Mouse (Mus musculus) myocyte (in vitro differentiated cells): ENCODE data around the gene Rpl31. TPM values are rescaled to one million over a fixed set of nuclear protein-coding genes. Genes with fewer than 3 reads are reported as not detected.

Experiments used
- H3K27me3 ChIP-seq: one replicate; pipeline ENCODE4 v1.6.1; 2011; ENCODE audit not compliant: control insufficient read depth, insufficient read depth, insufficient read length
- H3K36me3 ChIP-seq: one replicate; pipeline ENCODE4 v1.6.1; 2011; ENCODE audit not compliant: control insufficient read depth, insufficient read depth
- H3K4me2 ChIP-seq: one replicate; pipeline ENCODE4 v1.6.1; 2011; ENCODE audit warnings: low read depth, control low read depth
- H3K4me3 ChIP-seq: one replicate; pipeline ENCODE4 v1.5.1; 2011; ENCODE audit warnings: mild to moderate bottlenecking, control low read depth, moderate library complexity
- H3K79me2 ChIP-seq: one replicate; pipeline ENCODE4 v1.6.1; 2011; ENCODE audit not compliant: control insufficient read depth, insufficient read depth
- H3ac ChIP-seq: one replicate; pipeline ENCODE4 v1.6.1; 2011; ENCODE audit not compliant: control insufficient read depth, insufficient read length
- MAX ChIP-seq: IDR thresholded peaks from one replicate; pipeline ENCODE4 v1.6.1; 2011; ENCODE audit warnings: low read depth, mild to moderate bottlenecking, control low read depth
- MYOD1 ChIP-seq, 3 experiments: IDR thresholded peaks; one replicate each; pipeline ENCODE4 v1.6.1; 2011; ENCODE audit warnings: control low read depth in 2 of 3, low read depth in 2 of 3, mild to moderate bottlenecking in 2 of 3, moderate library complexity in 1 of 3; ENCODE audit not compliant: insufficient read length in 2 of 3, control insufficient read depth in 1 of 3
- POLR2A ChIP-seq: IDR thresholded peaks from one replicate; pipeline ENCODE4 v1.6.1; 2011; ENCODE audit warnings: low read depth, mild to moderate bottlenecking, control low read depth, moderate library complexity; ENCODE audit not compliant: insufficient read length
- POLR2AphosphoS2 ChIP-seq: IDR thresholded peaks from one replicate; pipeline ENCODE4 v1.6.1; 2011; ENCODE audit warnings: low read depth, control low read depth; ENCODE audit not compliant: insufficient read length
- REST ChIP-seq: IDR thresholded peaks from one replicate; pipeline ENCODE4 v1.6.1; 2011; ENCODE audit warnings: mild to moderate bottlenecking, control low read depth, moderate library complexity; ENCODE audit not compliant: insufficient read depth, insufficient read length
- SRF ChIP-seq: IDR thresholded peaks from one replicate; pipeline ENCODE4 v1.6.1; 2011; ENCODE audit warnings: low read depth; ENCODE audit not compliant: control insufficient read depth, insufficient read length
- TCF3 ChIP-seq: IDR thresholded peaks from one replicate; pipeline ENCODE4 v1.6.1; 2011; ENCODE audit warnings: low read depth, control low read depth; ENCODE audit not compliant: insufficient read length
- USF1 ChIP-seq: IDR thresholded peaks from one replicate; pipeline ENCODE4 v1.6.1; 2011; ENCODE audit warnings: low read depth, mild to moderate bottlenecking, control low read depth, moderate library complexity
- polyA plus RNA-seq: library from polyadenylated mRNA; unstranded; fragments of >200 nt; fragmentation: generic; extraction: Trizol; gene quantifications from one replicate; pipeline ENCODE4 v1.2.1, GENCODE M21; 2012; ENCODE audit warnings: missing spikeins

Rpl31 gene
- polyA plus RNA-seq, 1 experiment: 1,627 TPM

DNA sequence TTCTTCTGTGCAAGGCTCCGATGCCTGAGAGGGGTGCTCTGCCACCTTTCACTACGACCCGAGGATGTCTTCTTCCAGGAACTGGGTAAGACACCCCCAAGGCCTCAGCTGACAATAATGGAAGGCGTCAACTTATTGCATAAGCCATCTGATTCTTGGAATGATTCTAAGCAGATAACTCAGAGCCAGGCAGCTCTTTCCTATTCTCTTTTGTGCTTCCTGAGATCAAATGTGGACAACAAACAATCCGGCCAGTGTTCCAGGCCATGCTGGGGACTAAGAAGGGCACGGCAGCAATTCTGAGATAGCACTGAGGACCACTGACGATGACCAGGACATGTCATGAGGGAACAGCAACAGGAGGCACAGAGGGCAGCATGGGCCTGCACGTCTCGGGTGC is 51.2 kb downstream of the Rpl31 start:
- TF ChIP-seq USF1: no peak
- TF ChIP-seq REST: no peak
- TF ChIP-seq SRF: no peak
- no peak for TF ChIP-seq MYOD1 (IDR thresholded peaks at IDR 0.05; ENCODE audit: control insufficient read depth in 1 of 3, insufficient read length in 2 of 3, low read depth in 2 of 3)
- TF ChIP-seq POLR2A: no peak
- H3K4me2 ChIP-seq: no peak overlapping the region
- H3K4me3 ChIP-seq: no peak overlapping the region
- H3K27me3 ChIP-seq: peaks cover 18% of the 10 kb centered on the region
- no peaks in the 10 kb centered on the region for H3K36me3 ChIP-seq
- H3K79me2 ChIP-seq: no peaks in the 10 kb centered on the region
- H3ac ChIP-seq: no peak overlapping the region

DNA sequence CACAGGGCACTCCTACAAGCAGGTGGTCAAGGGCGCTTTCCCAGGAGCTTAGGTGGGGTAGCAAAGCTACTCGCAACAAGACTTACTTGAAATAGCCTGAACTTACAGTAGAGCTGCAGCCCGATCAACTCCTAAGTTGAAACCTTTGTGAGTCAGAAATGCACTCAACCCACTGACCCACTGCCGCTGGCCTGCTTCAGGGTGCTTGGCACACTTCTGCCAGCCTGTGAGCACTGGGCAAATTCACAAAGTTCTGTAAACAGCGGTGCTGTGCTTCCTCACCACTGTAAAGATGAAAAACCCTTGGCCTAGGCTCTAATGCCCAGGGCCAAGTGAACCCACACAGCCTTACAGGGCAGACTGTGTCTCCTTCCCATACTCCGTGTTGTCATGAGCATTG is 53.3 kb downstream of the Rpl31 start:
- H3K27me3 ChIP-seq: peaks cover 18% of the 10 kb centered on the region
- TF ChIP-seq MAX (no peak), POLR2AphosphoS2 (no peak), SRF (no peak), POLR2A (no peak), TCF3 (no peak), MYOD1 (IDR thresholded peaks at IDR 0.05; ENCODE audit: control insufficient read depth in 1 of 3, insufficient read length in 2 of 3, low read depth in 2 of 3) (no peak)
- H3K4me2 ChIP-seq: no peak overlapping the region
- H3ac ChIP-seq: no peak overlapping the region
- H3K36me3 ChIP-seq: no peaks in the 10 kb centered on the region
- no peaks in the 10 kb centered on the region for H3K79me2 ChIP-seq
- H3K4me3 ChIP-seq: no peak overlapping the region

Other genes starting within 250 kb of the Rpl31 start
- gene Npas2, start 174.1 kb upstream of the Rpl31 start, polyA plus RNA-seq: 0.01 TPM
- 5.8 TPM for gene Tbc1d8, start 110.9 kb downstream of the Rpl31 start, polyA plus RNA-seq
- 16.8 TPM for gene Cnot11, start 167.2 kb downstream of the Rpl31 start, polyA plus RNA-seq
- 17.9 TPM for gene Rnf149, start 209.6 kb downstream of the Rpl31 start, polyA plus RNA-seq